Mouse (Mus musculus) kidney, postnatal 0 days (tissue): ENCODE data around the gene Btk. TPM values are rescaled to one million over a fixed set of nuclear protein-coding genes. Genes with fewer than 3 reads are reported as not detected.

Experiments used
- ATAC-seq: fragments of 200-750 bp; cut with Nextera tagmentation; replicated peaks from 2 replicates; pipeline ENCODE4 v1.8.0; 2017; ENCODE audit warnings: low read depth, moderate number of reproducible peaks, moderate TSS enrichment, moderate library complexity; ENCODE audit not compliant: low FRiP score
- DNase-seq: peaks from one replicate; pipeline ENCODE4 v3.0.0-alpha.2; 2016; ENCODE audit warnings: low spot score
- H3K27ac ChIP-seq: fragments of 300-500 bp; sonication (generic); 2 replicates; pipeline ENCODE4 v1.5.1; 2014; ENCODE audit warnings: mild to moderate bottlenecking
- H3K27me3 ChIP-seq: fragments of 300-500 bp; sonication (generic); 2 replicates; pipeline ENCODE4 v1.6.1; 2014; ENCODE audit warnings: low read length, mixed read lengths; ENCODE audit not compliant: insufficient read depth
- H3K36me3 ChIP-seq: fragments of 300-500 bp; sonication (generic); 2 replicates; pipeline ENCODE4 v1.6.1; 2014; ENCODE audit warnings: low read length, mixed read lengths; ENCODE audit not compliant: insufficient read depth
- H3K4me1 ChIP-seq: fragments of 300-500 bp; sonication (generic); replicated peaks from 2 replicates; pipeline ENCODE4 v1.6.1; 2014; ENCODE audit warnings: antibody characterized with exemption, low read length, mixed read lengths; ENCODE audit not compliant: insufficient read depth
- H3K4me2 ChIP-seq: fragments of 300-500 bp; sonication (generic); 2 replicates; pipeline ENCODE4 v1.6.1; 2014; ENCODE audit warnings: mild to moderate bottlenecking, low read length, moderate library complexity, mixed read lengths
- H3K4me3 ChIP-seq: fragments of 300-500 bp; sonication (generic); replicated peaks from 2 replicates; pipeline ENCODE4 v1.5.1; 2014; ENCODE audit warnings: low read depth, low read length
- H3K9ac ChIP-seq: fragments of 300-500 bp; sonication (generic); 2 replicates; pipeline ENCODE4 v1.6.1; 2014; ENCODE audit warnings: low read depth, low read length
- H3K9me3 ChIP-seq: fragments of 300-500 bp; sonication (generic); replicated peaks from 2 replicates; pipeline ENCODE4 v1.6.1; 2016; ENCODE audit warnings: low read length, inconsistent platforms, mixed read lengths
- CTCF ChIP-seq: IDR thresholded peaks from 2 replicates; pipeline ENCODE4 v1.5.1; 2016; ENCODE audit warnings: antibody characterized with exemption, low read depth, mild to moderate bottlenecking, moderate library complexity
- WGBS: fragments of 180-500 bp; shearing (Covaris S2); extraction: QIAGEN DNeasy Blood & Tissue Kit; methylation state at CpG from one replicate; pipeline ENCODE4 v1.1.7; 2014; 5-methylcytosine and 5-hydroxymethylcytosine counted together
- polyA plus RNA-seq: library from polyadenylated mRNA; unstranded; fragments of >200 nt; fragmentation: Nextera tagmentation; extraction: Ambion mirVana; gene quantifications from 2 replicates; pipeline ENCODE4 v1.2.1, GENCODE M21; 2015

Btk gene
- 0.47 and 0.79 TPM in 2 replicates for polyA plus RNA-seq

- H3K4me3 ChIP-seq, result no peak within 1 kb of the TSS
These were observed at the start of gene Btk for GRCm38 (mm10) chrX:134582888-134583669. Gene Btk, minus strand, starts transcription at chrX:134583570.

GRCm38 (mm10) chrX:134632710-134633109, 49.3 kb upstream of the Btk start:
- no peak for DNase-seq
- no peaks in the 10 kb centered on the region for H3K4me1 ChIP-seq
- no peaks in the 10 kb centered on the region for H3K36me3 ChIP-seq
- no peak overlapping the region for H3K9ac ChIP-seq
- no peak for ATAC-seq
- H3K27ac ChIP-seq, result no peak overlapping the region
- TF ChIP-seq CTCF, result no peak
- 92% methylated on average over 5 of the region's 5 CpGs for WGBS
- H3K9me3 ChIP-seq, result no peaks in the 10 kb centered on the region
- no peak overlapping the region for H3K4me2 ChIP-seq
- H3K27me3 ChIP-seq, result no peaks in the 10 kb centered on the region
- H3K4me3 ChIP-seq, result no peak overlapping the region

More at GRCm38 (mm10) chrX:134582888-134583669, at the start of gene Btk:
- H3K9me3 ChIP-seq, result no peaks in the 10 kb centered on the region
- DNase-seq, result no peak
- H3K4me2 ChIP-seq, result no peak within 1 kb of the TSS
- H3K27ac ChIP-seq, result no peak within 1 kb of the TSS
- H3K36me3 ChIP-seq, result no peaks in the 10 kb centered on the region
- no peak within 1 kb of the TSS for H3K9ac ChIP-seq
- TF ChIP-seq CTCF, result no peak
- no peak for ATAC-seq
- no peaks in the 10 kb centered on the region for H3K27me3 ChIP-seq
- WGBS, result 76% methylated on average over 11 of the region's 11 CpGs
- H3K4me1 ChIP-seq, result no peaks in the 10 kb centered on the region

GRCm38 (mm10) chrX:134628200-134628599, 44.8 kb upstream of the Btk start:
- Histone ChIP-seq H3K27ac (no peak overlapping the region), H3K9me3 (no peaks in the 10 kb centered on the region), H3K4me1 (no peaks in the 10 kb centered on the region), H3K4me2 (no peak overlapping the region), H3K27me3 (no peaks in the 10 kb centered on the region; the same call in 1 of the 2 replicates), H3K9ac (no peak overlapping the region), H3K36me3 (no peaks in the 10 kb centered on the region), H3K4me3 (no peak overlapping the region)
- TF ChIP-seq CTCF, result no peak
- DNase-seq (no peak), ATAC-seq (no peak)
- 64% methylated on average over 2 of the region's 2 CpGs for WGBS

GRCm38 (mm10) chrX:134623350-134623749, 40.0 kb upstream of the Btk start:
- no peaks in the 10 kb centered on the region for H3K4me1 ChIP-seq
- DNase-seq (peak; percentile 31), ATAC-seq (no peak)
- H3K27me3 ChIP-seq, result no peaks in the 10 kb centered on the region; the same call in 1 of the 2 replicates
- no peak overlapping the region for H3K9ac ChIP-seq
- H3K27ac ChIP-seq, result no peak overlapping the region
- no peak for TF ChIP-seq CTCF
- WGBS, result 71% methylated on average over 4 of the region's 4 CpGs
- H3K36me3 ChIP-seq, result no peaks in the 10 kb centered on the region
- H3K4me2 ChIP-seq, result no peak overlapping the region
- H3K9me3 ChIP-seq, result no peaks in the 10 kb centered on the region
- H3K4me3 ChIP-seq, result no peak overlapping the region

GRCm38 (mm10) chrX:134621685-134622084, 38.3 kb upstream of the Btk start:
- Histone ChIP-seq H3K36me3 (no peaks in the 10 kb centered on the region), H3K27me3 (peaks cover 3% of the 10 kb centered on the region), H3K4me1 (no peaks in the 10 kb centered on the region), H3K9me3 (no peaks in the 10 kb centered on the region), H3K27ac (no peak overlapping the region), H3K4me2 (no peak overlapping the region), H3K9ac (no peak overlapping the region), H3K4me3 (no peak overlapping the region)
- DNase-seq (no peak), ATAC-seq (no peak)
- WGBS, result 75% methylated on average over 3 of the region's 3 CpGs
- no peak for TF ChIP-seq CTCF

- Histone ChIP-seq H3K9me3 (no peaks in the 10 kb centered on the region), H3K27me3 (peaks cover 3% of the 10 kb centered on the region), H3K4me1 (no peaks in the 10 kb centered on the region), H3K36me3 (no peaks in the 10 kb centered on the region), H3K9ac (no peak overlapping the region), H3K4me2 (no peak overlapping the region), H3K27ac (no peak overlapping the region), H3K4me3 (no peak overlapping the region)
- DNase-seq (no peak), ATAC-seq (no peak)
- 65% methylated on average over 8 of the region's 8 CpGs for WGBS
- TF ChIP-seq CTCF, result no peak
These were observed 37.0 kb upstream of the Btk start for GRCm38 (mm10) chrX:134620254-134620865.
